Comparison of ENCODE assay signal across 8 mouse cellular contexts in genomic region chr13:98813596-98814274, GRCm38 (mm10). TPM values are rescaled to one million over a fixed set of nuclear protein-coding genes. Genes with fewer than 3 reads are reported as not detected.
DNase-seq lines count a peak whose midpoint lies in the region; ATAC-seq and TF ChIP-seq lines count a peak whose summit lies in the region.

No protein-coding gene starts in this region.

- ATAC-seq in embryonic facial prominence, embryonic 11.5 days (replicated peaks; ENCODE audit: insufficient number of reproducible peaks, low FRiP score, low TSS enrichment, low read depth) = no peak
- ATAC-seq in neural tube, embryonic 15.5 days (ENCODE audit: low FRiP score) = no peak

- no peaks in the 10 kb centered on the region for H3K27me3 ChIP-seq in embryonic facial prominence, embryonic 11.5 days (ENCODE audit: control insufficient read depth, insufficient read depth, low read length)
- H3K27me3 ChIP-seq in limb, embryonic 10.5 days (ENCODE audit: low read depth, poor library complexity, severe bottlenecking) = no peaks in the 10 kb centered on the region
- H3K27me3 ChIP-seq in neural tube, embryonic 15.5 days (replicated peaks) = no peaks in the 10 kb centered on the region

- H3K4me1 ChIP-seq in lung, adult 2 months (ENCODE audit: control insufficient read depth, insufficient read depth, low read length) = peaks cover 23% of the 10 kb centered on the region
- H3K4me1 ChIP-seq in embryonic facial prominence, embryonic 11.5 days (ENCODE audit: control insufficient read depth, insufficient read depth, low read length) = no peaks in the 10 kb centered on the region
- H3K4me1 ChIP-seq in limb, embryonic 10.5 days = peaks cover 18% of the 10 kb centered on the region
- H3K4me1 ChIP-seq in neural tube, embryonic 15.5 days = peaks cover 12% of the 10 kb centered on the region

- H3K36me3 ChIP-seq in embryonic facial prominence, embryonic 11.5 days (replicated peaks; ENCODE audit: control insufficient read depth, insufficient read depth, low read depth, low read length) = no peaks in the 10 kb centered on the region
- H3K36me3 ChIP-seq in limb, embryonic 10.5 days = peaks cover 5% of the 10 kb centered on the region; the same call in 1 of the 2 replicates
- H3K36me3 ChIP-seq in neural tube, embryonic 15.5 days = no peaks in the 10 kb centered on the region

- H3K27ac ChIP-seq in embryonic facial prominence, embryonic 11.5 days (replicated peaks; ENCODE audit: low read depth, low read length) = no peak overlapping the region
- peak overlapping the region; percentile 99 for H3K27ac ChIP-seq in limb, embryonic 10.5 days
- H3K27ac ChIP-seq in neural tube, embryonic 15.5 days (replicated peaks) = peak overlapping the region; percentile 94

- H3K9me3 ChIP-seq in embryonic facial prominence, embryonic 11.5 days (replicated peaks; ENCODE audit: control insufficient read depth, low read length) = no peaks in the 10 kb centered on the region
- H3K9me3 ChIP-seq in limb, embryonic 10.5 days (replicated peaks) = no peaks in the 10 kb centered on the region
- H3K9me3 ChIP-seq in neural tube, embryonic 15.5 days (replicated peaks) = no peaks in the 10 kb centered on the region

- no peak for TF ChIP-seq CTCF in lung, adult 2 months (IDR thresholded peaks at IDR 0.05; ENCODE audit: insufficient read depth, low read length)

- peak overlapping the region; percentile 97 for H3K9ac ChIP-seq in embryonic facial prominence, embryonic 11.5 days (replicated peaks; ENCODE audit: low read length)
- peak overlapping the region; percentile 89 for H3K9ac ChIP-seq in neural tube, embryonic 15.5 days (replicated peaks)

- no peak for DNase-seq in lung, adult 2 months
- DNase-seq in lung, postnatal 4 days = no peak
- peak; percentile 39 for DNase-seq in embryonic facial prominence, embryonic 11.5 days (ENCODE audit: low spot score)
- no peak for DNase-seq in limb, embryonic 10.5 days (ENCODE audit: low spot score)
- DNase-seq in thymus, postnatal 4 days = no peak
- no peak for DNase-seq in cerebellum, postnatal 36 days
- DNase-seq in spleen, postnatal 14 days (ENCODE audit: low spot score in 2 of 2) = no peak

- no peak for TF ChIP-seq POLR2A in lung, adult 2 months (IDR thresholded peaks at IDR 0.05; ENCODE audit: borderline replicate concordance, extremely low read depth, low read depth, low read length)

- WGBS in lung, adult 2 months = 8% methylated on average over 12 of the region's 12 CpGs
- 34% methylated on average over 12 of the region's 12 CpGs for WGBS in embryonic facial prominence, embryonic 11.5 days
- WGBS in limb, embryonic 10.5 days = 46% methylated on average over 12 of the region's 12 CpGs
- 25% methylated on average over 12 of the region's 12 CpGs for WGBS in neural tube, embryonic 15.5 days

- peak overlapping the region; percentile 53 for H3K4me2 ChIP-seq in embryonic facial prominence, embryonic 11.5 days (ENCODE audit: low read depth, low read length)
- H3K4me2 ChIP-seq in neural tube, embryonic 15.5 days = peak overlapping the region; percentile 66

- peak overlapping the region; percentile 85 for H3K4me3 ChIP-seq in lung, adult 2 months (replicated peaks; ENCODE audit: extremely low read depth, low read depth, low read length)
- peak overlapping the region; percentile 61 for H3K4me3 ChIP-seq in embryonic facial prominence, embryonic 11.5 days (ENCODE audit: low read depth, low read length)
- peak overlapping the region; percentile 90 for H3K4me3 ChIP-seq in limb, embryonic 10.5 days
- H3K4me3 ChIP-seq in neural tube, embryonic 15.5 days (replicated peaks) = peak overlapping the region; percentile 93

RNA-seq across cellular contexts. Expression of gene Fcho2, which starts 1.5 kb away (rescaled TPM):
- 16.0 and 21.1 TPM in 2 replicates for polyA plus RNA-seq in lung, adult 2 months (2012; rRNA removed)
- polyA plus RNA-seq in embryonic facial prominence, embryonic 11.5 days (2014; fragmentation: Nextera tagmentation; extraction: Ambion mirVana) = 28.1 and 28.6 TPM in 2 replicates
- 26.1 and 34.1 TPM in 2 replicates for polyA plus RNA-seq in limb, embryonic 10.5 days (2016; fragmentation: Nextera tagmentation; extraction: Ambion mirVana)
- polyA plus RNA-seq in neural tube, embryonic 15.5 days (2015; fragmentation: Nextera tagmentation; extraction: Ambion mirVana) = 22.1 and 25.1 TPM in 2 replicates
